Mouse (Mus musculus): ENCODE measurements around the gene Slc44a4. TPM values are rescaled to one million over a fixed set of nuclear protein-coding genes. Genes with fewer than 3 reads are reported as not detected.

The Slc44a4 gene
- total RNA-seq (2021): under 1 TPM; 0.30 to 0.45 TPM
- long read RNA-seq, experiment 1, partial matches to known transcripts: 2 of 2 reads
- long read RNA-seq, experiment 1, other reads (novel, unspliced or antisense): 0 of 2 reads
- long read RNA-seq, experiment 2, partial matches to known transcripts: 1 of 1 reads
- long read RNA-seq, experiment 2, other reads (novel, unspliced or antisense): 0 of 1 reads

DNA sequence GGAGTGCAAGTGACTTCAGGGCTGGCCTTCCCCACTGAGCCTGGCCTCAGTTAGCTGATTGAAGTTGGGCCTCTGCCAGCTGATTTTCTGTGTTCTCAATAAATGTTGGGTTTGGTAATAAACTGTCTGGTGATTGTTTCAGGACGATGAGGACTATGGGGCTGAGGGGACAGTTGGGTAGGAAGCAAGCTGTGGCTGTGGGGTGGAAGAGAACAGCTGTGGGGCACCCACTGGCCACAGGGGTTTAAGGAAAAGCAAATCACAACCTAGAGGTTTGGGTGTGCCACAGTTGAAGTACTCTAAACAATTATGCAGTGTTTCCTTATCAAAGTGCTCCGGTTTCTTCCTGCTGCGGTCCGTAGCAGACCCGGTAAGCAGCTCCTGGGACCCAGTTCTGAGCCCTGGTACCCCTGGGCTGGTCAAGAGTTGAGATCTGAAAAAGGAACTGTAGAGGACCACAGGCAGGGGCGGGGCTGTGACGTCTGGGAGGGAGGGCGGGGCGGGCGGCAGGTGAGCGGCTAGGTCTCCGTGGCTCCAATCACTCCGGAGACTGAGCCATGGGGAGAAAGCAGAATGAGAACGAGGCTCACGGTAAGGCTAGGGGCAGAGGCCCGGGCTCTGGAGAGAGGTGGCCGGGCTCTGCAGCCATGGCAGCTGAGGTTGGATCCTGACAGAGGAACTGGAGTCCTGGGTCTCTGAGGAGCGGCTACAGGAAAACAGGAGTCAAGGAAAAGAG, at the start of gene Slc44a4:
Gene Slc44a4 (plus strand): TSS at position 537 of the 736 bp plus-strand sequence.
- no peak for DNase-seq (ENCODE audit: low spot score in 2 of 2)

- DNase-seq (ENCODE audit: low spot score in 2 of 2): no peak
Measured at GRCm38 (mm10) chr17:34865981-34866380, 48.3 kb upstream of the Slc44a4 start.

DNA sequence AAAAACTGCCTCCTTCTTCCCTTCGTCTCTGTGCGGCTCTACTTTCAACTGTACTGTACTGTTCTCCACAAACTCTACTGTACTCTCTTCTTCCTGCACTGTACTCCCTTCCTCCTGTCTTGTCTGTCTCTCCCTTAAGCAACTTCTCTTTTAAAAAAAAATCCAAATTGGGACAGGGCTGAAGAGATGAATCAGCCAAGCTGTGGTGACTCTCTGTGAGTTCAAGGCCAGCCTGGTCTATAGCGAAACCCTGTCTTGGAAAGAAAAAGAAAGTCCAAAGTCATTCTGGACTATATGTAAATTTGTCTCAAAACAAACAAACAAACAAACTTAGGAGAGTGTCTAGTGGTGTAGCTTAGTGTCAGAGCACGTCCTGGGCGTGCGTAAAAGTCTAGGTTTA, 39.9 kb upstream of the Slc44a4 start:
- no peak for DNase-seq (ENCODE audit: low spot score in 2 of 2)

GRCm38 (mm10) chr17:34879336-34879879, 34.9 kb upstream of the Slc44a4 start, which contains the start of gene Zbtb12:
Zbtb12 (plus strand) TSS chr17:34879483.
- DNase-seq (ENCODE audit: low spot score in 2 of 2): no peak

- DNase-seq (ENCODE audit: low spot score in 2 of 2): no peak
Measured at GRCm38 (mm10) chr17:34881166-34881565, 33.1 kb upstream of the Slc44a4 start.

DNA sequence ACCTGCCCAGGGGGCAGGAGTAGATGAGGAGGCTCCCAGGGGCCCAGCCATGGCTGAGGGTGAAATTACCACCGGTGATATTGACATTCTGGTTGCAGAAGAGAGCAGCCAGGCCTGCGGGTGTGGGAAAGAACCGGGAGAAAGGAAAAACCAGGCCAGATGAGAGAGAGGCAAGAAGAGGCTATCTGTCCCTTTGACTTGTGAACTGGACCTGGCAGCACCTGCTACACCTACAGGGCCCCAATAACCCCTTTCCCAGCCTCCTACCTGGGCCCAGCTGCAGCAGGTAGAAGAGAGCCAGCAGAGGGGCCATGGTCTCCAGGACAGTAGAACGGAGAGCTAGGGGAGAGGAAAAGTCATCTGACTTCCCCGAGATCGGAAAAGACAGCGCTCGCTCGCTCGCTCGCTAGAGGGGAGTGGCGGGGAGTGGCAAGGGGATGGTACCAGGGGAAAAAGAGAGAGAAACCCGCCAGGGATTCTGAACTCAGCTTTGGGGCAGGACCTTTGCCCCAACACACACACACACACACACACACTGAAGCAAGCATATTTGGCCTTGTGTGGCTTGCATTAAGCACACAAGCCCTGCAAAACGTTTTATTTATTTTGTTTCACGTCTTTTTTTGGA, 32.5 kb upstream of the Slc44a4 start, which contains the start of gene Gm20547:
Gene Gm20547 (minus strand): TSS at position 360 of the 628 bp plus-strand sequence.
- no peak for DNase-seq (ENCODE audit: low spot score in 2 of 2)

DNA sequence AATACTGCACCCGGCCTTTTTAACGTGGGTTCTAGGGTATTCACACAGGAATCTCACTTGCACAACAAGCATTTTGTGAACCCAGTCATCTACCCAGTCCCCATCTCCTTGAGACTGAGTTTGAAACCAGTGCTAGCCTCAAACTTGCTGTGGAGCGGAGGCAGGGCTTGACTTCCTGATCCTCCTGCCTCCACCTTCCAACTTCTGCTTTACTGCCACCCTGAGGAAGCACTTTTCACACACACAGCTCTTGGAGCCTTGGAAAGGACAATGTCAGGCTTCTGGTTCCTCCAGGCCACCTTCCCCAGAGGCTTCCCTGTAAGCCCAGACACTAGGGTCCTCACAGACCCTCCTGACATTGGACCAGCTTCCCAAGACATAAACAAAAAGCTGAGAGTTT, 30.9 kb upstream of the Slc44a4 start:
- DNase-seq (ENCODE audit: low spot score in 2 of 2): no peak

- no peak for DNase-seq (ENCODE audit: low spot score in 2 of 2)
Measured at GRCm38 (mm10) chr17:34884704-34885103, 29.6 kb upstream of the Slc44a4 start.

GRCm38 (mm10) chr17:34885615-34886014, 28.7 kb upstream of the Slc44a4 start:
- no peak for DNase-seq (ENCODE audit: low spot score in 2 of 2)

- DNase-seq (ENCODE audit: low spot score in 2 of 2): no peak
Measured at GRCm38 (mm10) chr17:34887942-34888341, 26.3 kb upstream of the Slc44a4 start.

DNA sequence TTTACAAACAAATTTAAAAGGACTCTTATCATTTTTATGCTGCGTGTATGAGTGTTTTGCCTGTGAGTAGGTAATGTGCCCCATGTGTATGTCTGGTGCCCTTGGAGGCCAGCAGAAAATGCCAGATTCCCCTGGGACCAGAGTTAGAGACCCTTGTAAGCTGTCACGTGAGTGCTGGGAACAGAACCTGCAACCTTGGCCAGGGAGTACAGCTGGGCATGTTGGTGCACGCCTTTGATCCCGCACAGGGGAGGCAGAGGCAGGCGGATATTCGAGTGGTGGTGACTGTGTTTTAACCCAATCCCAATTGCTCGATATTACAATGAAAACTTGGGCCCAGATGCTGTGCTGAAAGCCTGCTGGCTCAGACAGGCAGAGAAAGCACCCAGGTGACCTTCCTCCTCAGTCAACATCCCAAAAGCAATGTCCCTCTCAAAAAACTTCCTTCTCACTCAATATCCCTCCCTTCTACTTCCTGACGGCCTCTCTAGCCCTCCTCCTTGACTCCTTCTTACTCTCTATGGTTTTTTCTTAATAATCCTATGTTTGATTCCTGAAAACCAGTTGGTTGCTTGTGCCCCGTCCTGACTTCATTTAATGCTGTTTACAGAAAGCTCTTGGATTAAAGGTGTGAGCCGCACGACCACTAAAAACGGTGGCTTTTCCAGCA, 24.1 kb upstream of the Slc44a4 start:
- no peak for DNase-seq (ENCODE audit: low spot score in 2 of 2)

DNA sequence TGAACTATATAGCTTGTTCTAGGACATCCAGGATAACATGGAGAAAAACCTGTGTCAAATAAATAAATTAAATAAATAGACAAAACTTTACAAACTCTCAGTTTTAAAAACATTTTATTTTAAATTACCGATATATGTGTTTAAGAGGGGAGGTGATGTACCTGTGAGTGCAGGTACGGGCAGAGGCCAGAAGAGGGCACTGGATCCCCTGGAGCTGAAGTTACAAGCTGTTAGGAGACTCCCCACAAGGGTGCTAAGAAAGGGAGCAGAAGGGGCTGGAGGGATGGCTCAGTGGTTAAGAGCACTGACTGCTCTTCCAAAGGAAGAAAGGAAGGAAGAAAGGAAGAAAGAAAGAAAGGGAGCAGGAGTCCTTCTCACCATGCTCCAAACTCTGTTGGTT, 22.9 kb upstream of the Slc44a4 start:
- no peak for DNase-seq (ENCODE audit: low spot score in 2 of 2)

DNA sequence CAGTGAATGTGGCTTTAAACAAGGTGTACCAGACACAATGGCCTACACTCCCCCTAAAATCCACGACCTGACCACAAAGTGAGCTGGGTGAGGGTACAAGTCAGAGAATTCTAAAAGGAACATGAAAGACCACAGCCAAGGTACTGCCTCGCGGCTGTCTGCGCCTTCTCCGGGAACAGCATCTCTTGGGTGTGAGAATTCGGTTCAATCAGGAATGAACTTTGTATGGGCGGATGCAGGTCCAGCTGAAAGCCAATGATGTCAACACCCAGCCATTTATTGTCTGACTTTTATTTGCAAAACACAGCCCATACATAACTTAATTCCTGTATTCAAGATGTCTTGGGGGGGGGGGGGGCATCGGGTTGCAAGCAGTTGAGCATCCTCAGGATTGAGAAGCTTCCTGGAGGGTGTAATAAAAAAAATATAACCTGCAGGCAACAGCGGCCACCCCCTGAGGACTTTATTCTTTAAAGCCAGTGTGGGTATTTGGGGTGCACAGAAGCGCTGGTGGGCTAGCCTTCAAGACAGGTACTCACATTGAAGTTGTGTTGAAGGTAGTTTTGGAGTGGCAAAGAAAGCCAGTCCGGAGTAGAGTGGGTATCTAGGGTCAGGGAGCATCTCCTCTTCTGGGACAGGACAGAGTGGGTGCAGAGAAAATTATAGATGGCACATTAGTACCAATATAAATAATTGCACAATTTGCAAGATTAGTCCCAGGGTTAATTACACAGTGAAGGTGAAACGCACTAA, 21.0 kb upstream of the Slc44a4 start:
- DNase-seq (ENCODE audit: low spot score in 2 of 2): no peak

DNA sequence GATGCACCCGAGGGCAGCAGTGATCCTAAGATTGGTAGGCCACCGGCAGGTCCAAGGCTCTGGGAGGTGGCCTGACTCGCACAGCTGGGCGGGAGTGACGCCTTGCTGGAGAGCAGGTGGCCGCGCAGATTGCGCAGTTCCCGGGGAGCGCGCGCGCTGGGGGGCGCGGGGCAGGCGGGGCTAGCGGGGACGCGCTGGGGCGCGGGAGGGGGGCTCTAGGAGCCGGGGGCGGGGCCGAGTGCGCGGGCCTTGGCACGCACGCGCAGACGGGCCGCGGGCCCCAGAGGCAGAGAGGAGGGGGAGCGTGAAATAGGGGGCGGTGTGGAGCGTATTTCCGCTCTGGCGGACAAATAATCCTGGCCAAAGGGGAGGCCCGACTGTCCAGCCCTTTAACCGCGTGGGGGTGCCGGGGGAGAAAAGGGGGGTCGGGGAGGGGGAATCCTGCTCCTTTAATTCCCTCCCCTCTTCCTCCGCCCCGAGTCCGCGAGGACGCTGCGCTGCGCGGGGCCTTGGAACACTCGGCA, 20.1 kb upstream of the Slc44a4 start:
- DNase-seq (ENCODE audit: low spot score in 2 of 2): peak; percentile 89 to 93

DNA sequence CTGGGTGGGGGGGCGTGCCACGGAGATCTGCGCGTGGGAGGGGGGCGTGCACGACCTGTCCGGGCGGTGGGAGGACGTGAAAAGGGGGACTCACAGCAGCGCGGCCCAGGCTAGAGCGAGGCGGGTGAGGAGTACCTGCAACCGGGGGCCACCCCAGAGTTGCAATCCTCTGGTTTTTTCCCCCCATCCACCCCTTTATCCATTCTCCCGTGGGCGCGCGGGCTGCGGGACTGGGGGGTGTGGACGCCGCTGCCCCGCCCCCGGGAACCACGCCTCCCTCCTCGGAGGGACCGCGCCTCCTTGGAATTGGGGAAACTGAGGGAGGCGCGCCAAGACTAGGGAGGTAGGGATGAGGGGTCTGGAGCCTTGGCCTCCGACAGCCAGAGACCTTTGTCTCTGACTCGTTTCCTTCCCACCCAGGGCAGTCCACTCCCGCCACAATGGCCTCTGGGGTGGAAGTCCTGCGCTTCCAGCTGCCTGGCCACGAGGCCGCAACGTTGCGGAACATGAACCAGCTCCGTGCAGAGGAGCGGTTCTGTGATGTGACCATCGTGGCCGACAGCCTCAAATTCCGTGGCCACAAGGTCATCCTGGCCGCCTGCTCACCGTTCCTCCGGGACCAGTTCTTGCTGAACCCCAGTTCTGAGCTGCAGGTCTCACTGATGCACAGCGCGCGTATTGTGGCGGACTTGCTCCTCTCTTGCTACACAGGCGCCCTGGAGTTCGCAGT, 19.3 kb upstream of the Slc44a4 start:
- DNase-seq (ENCODE audit: low spot score in 2 of 2): peak; percentile 42 to 47

- DNase-seq (ENCODE audit: low spot score in 2 of 2): no peak
Measured at GRCm38 (mm10) chr17:34895724-34896123, 18.5 kb upstream of the Slc44a4 start.

DNA sequence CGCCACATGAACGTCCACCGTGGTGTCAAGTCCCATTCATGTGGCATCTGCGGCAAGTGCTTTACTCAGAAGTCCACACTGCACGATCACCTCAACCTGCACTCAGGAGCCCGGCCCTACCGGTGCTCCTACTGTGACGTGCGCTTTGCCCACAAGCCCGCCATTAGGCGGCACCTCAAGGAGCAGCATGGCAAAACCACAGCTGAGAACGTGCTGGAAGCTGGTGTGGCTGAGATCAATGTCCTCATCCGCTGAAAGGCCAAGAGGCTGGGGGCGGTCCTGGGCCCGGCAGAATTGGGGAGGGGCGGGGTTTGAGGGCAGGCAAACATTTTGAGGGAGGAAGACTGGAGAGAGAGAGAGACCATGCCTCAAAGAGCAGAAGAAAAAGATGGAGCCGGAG, 17.9 kb upstream of the Slc44a4 start:
- DNase-seq (ENCODE audit: low spot score in 2 of 2): no peak

GRCm38 (mm10) chr17:34897373-34898159, 16.7 kb upstream of the Slc44a4 start:
- DNase-seq (ENCODE audit: low spot score in 2 of 2): peak; percentile 37 to 50

GRCm38 (mm10) chr17:34898160-34898586, 16.1 kb upstream of the Slc44a4 start, which contains the start of the genes C2 and Ehmt2:
C2 (minus strand) TSS chr17:34898265.
Ehmt2 (plus strand) TSS chr17:34898469.
- DNase-seq (ENCODE audit: low spot score in 2 of 2): peak; percentile 76 to 90

Measured in left cerebral cortex, adult 18-20 months (tissue).